Mouse (Mus musculus) heart, embryonic 15.5 days (tissue): ENCODE data around the gene Auts2. TPM values are rescaled to one million over a fixed set of nuclear protein-coding genes. Genes with fewer than 3 reads are reported as not detected.

Experiments
- ATAC-seq: fragments of 200-750 bp; cut with Nextera tagmentation; replicated peaks from 2 replicates; pipeline ENCODE4 v1.8.0; 2017; ENCODE audit warnings: low read depth, moderate TSS enrichment; ENCODE audit not compliant: insufficient number of reproducible peaks, insufficient read depth, low FRiP score
- H3K27ac ChIP-seq: fragments of 300-500 bp; sonication (generic); 2 replicates; pipeline ENCODE4 v1.5.1; 2015; ENCODE audit warnings: mild to moderate bottlenecking, inconsistent platforms
- H3K27me3 ChIP-seq: fragments of 300-500 bp; sonication (generic); 2 replicates; pipeline ENCODE4 v1.6.1; 2015; ENCODE audit warnings: inconsistent platforms
- H3K36me3 ChIP-seq: fragments of 300-500 bp; sonication (generic); 2 replicates; pipeline ENCODE4 v1.6.1; 2015; ENCODE audit warnings: mild to moderate bottlenecking, inconsistent platforms
- H3K4me1 ChIP-seq: fragments of 300-500 bp; sonication (generic); replicated peaks from 2 replicates; pipeline ENCODE4 v1.6.1; 2015; ENCODE audit warnings: inconsistent platforms
- H3K4me2 ChIP-seq: fragments of 300-500 bp; sonication (generic); 2 replicates; pipeline ENCODE4 v1.6.1; 2015; ENCODE audit warnings: inconsistent platforms, mild to moderate bottlenecking, moderate library complexity
- H3K4me3 ChIP-seq: fragments of 300-500 bp; sonication (generic); 2 replicates; pipeline ENCODE4 v1.5.1; 2015; ENCODE audit warnings: mild to moderate bottlenecking, inconsistent platforms
- H3K9ac ChIP-seq: fragments of 300-500 bp; sonication (generic); 2 replicates; pipeline ENCODE4 v1.6.1; 2015; ENCODE audit warnings: mild to moderate bottlenecking, inconsistent platforms
- H3K9me3 ChIP-seq: fragments of 300-500 bp; sonication (generic); replicated peaks from 2 replicates; pipeline ENCODE4 v1.6.1; 2016; ENCODE audit warnings: inconsistent platforms
- WGBS: fragments of 180-500 bp; shearing (Covaris S2); methylation state at CpG from one replicate; pipeline ENCODE4 v1.1.7; 2015; ENCODE audit warnings: mixed read lengths; 5-methylcytosine and 5-hydroxymethylcytosine counted together
- polyA plus RNA-seq: library from polyadenylated mRNA; unstranded; fragments of >200 nt; fragmentation: Nextera tagmentation; extraction: Ambion mirVana; gene quantifications from 2 replicates; pipeline ENCODE4 v1.2.1, GENCODE M21; 2015

Gene Auts2
- polyA plus RNA-seq, 1 experiment from 2014 or later: 12.9 TPM

GRCm38 (mm10) chr5:132498896-132499295, 44.2 kb downstream of the Auts2 start:
- Histone ChIP-seq H3K27me3 (no peaks in the 10 kb centered on the region), H3K4me3 (no peak overlapping the region), H3K9ac (no peak overlapping the region), H3K9me3 (no peaks in the 10 kb centered on the region), H3K36me3 (no peaks in the 10 kb centered on the region), H3K27ac (no peak overlapping the region), H3K4me2 (no peak overlapping the region), H3K4me1 (peaks cover 3% of the 10 kb centered on the region)
- ATAC-seq: no peak
- WGBS: 62% methylated on average over 2 of the region's 2 CpGs

- H3K4me1 ChIP-seq: peaks cover 3% of the 10 kb centered on the region
- H3K4me2 ChIP-seq: no peak overlapping the region
- no peak overlapping the region for H3K4me3 ChIP-seq
- no peaks in the 10 kb centered on the region for H3K27me3 ChIP-seq
- no peak overlapping the region for H3K27ac ChIP-seq
- no peaks in the 10 kb centered on the region for H3K9me3 ChIP-seq
- H3K36me3 ChIP-seq: no peaks in the 10 kb centered on the region
- H3K9ac ChIP-seq: no peak overlapping the region
- 87% methylated on average over 5 of the region's 5 CpGs for WGBS
- no peak for ATAC-seq
Measured at GRCm38 (mm10) chr5:132498045-132498444, 45.1 kb downstream of the Auts2 start.

- no peak for ATAC-seq
- Histone ChIP-seq H3K4me3 (no peak overlapping the region), H3K27ac (no peak overlapping the region), H3K4me1 (peaks cover 18% of the 10 kb centered on the region), H3K4me2 (no peak overlapping the region), H3K9ac (no peak overlapping the region), H3K36me3 (no peaks in the 10 kb centered on the region), H3K27me3 (no peaks in the 10 kb centered on the region), H3K9me3 (no peaks in the 10 kb centered on the region)
- WGBS: 82% methylated on average over 1 of the region's 1 CpGs
Measured at GRCm38 (mm10) chr5:132492793-132493192, 50.4 kb downstream of the Auts2 start.

GRCm38 (mm10) chr5:132492040-132492439, 51.1 kb downstream of the Auts2 start:
- Histone ChIP-seq H3K9me3 (no peaks in the 10 kb centered on the region), H3K9ac (no peak overlapping the region), H3K27me3 (no peaks in the 10 kb centered on the region), H3K4me3 (no peak overlapping the region), H3K4me1 (peaks cover 18% of the 10 kb centered on the region), H3K36me3 (no peaks in the 10 kb centered on the region), H3K4me2 (no peak overlapping the region), H3K27ac (no peak overlapping the region)
- no peak for ATAC-seq

- H3K27me3 ChIP-seq: no peaks in the 10 kb centered on the region
- ATAC-seq: no peak
- H3K4me1 ChIP-seq: peaks cover 18% of the 10 kb centered on the region
- WGBS: 67% methylated on average over 4 of the region's 4 CpGs
- H3K9me3 ChIP-seq: no peaks in the 10 kb centered on the region
- H3K4me2 ChIP-seq: no peak overlapping the region
- no peak overlapping the region for H3K27ac ChIP-seq
- H3K4me3 ChIP-seq: no peak overlapping the region
- H3K36me3 ChIP-seq: no peaks in the 10 kb centered on the region
- H3K9ac ChIP-seq: no peak overlapping the region
Measured at GRCm38 (mm10) chr5:132491508-132491907, 51.6 kb downstream of the Auts2 start.

GRCm38 (mm10) chr5:132490326-132490725, 52.8 kb downstream of the Auts2 start:
- ATAC-seq: no peak
- H3K9ac ChIP-seq: no peak overlapping the region
- no peak overlapping the region for H3K27ac ChIP-seq
- no peaks in the 10 kb centered on the region for H3K36me3 ChIP-seq
- H3K4me3 ChIP-seq: no peak overlapping the region
- peaks cover 21% of the 10 kb centered on the region for H3K4me1 ChIP-seq
- 96% methylated on average over 1 of the region's 1 CpGs for WGBS
- no peak overlapping the region for H3K4me2 ChIP-seq
- no peaks in the 10 kb centered on the region for H3K27me3 ChIP-seq
- H3K9me3 ChIP-seq: no peaks in the 10 kb centered on the region

GRCm38 (mm10) chr5:132489736-132490313, 53.3 kb downstream of the Auts2 start:
- H3K4me1 ChIP-seq: peaks cover 21% of the 10 kb centered on the region
- no peak for ATAC-seq
- H3K4me3 ChIP-seq: no peak overlapping the region
- no peak overlapping the region for H3K9ac ChIP-seq
- H3K9me3 ChIP-seq: no peaks in the 10 kb centered on the region
- 73% methylated on average over 7 of the region's 7 CpGs for WGBS
- H3K27me3 ChIP-seq: no peaks in the 10 kb centered on the region
- no peak overlapping the region for H3K4me2 ChIP-seq
- H3K27ac ChIP-seq: no peak overlapping the region
- no peaks in the 10 kb centered on the region for H3K36me3 ChIP-seq

GRCm38 (mm10) chr5:132486831-132487230, 56.3 kb downstream of the Auts2 start:
- Histone ChIP-seq H3K9me3 (no peaks in the 10 kb centered on the region), H3K27me3 (no peaks in the 10 kb centered on the region), H3K9ac (no peak overlapping the region), H3K4me1 (peaks cover 12% of the 10 kb centered on the region), H3K36me3 (no peaks in the 10 kb centered on the region), H3K4me3 (no peak overlapping the region), H3K27ac (no peak overlapping the region), H3K4me2 (no peak overlapping the region)
- ATAC-seq: no peak
- 46% methylated on average over 7 of the region's 7 CpGs for WGBS

GRCm38 (mm10) chr5:132485994-132486393, 57.1 kb downstream of the Auts2 start:
- H3K4me1 ChIP-seq: peaks cover 6% of the 10 kb centered on the region; the same call in 1 of the 2 replicates
- H3K9ac ChIP-seq: no peak overlapping the region
- no peak overlapping the region for H3K4me3 ChIP-seq
- H3K36me3 ChIP-seq: no peaks in the 10 kb centered on the region
- H3K27ac ChIP-seq: no peak overlapping the region
- WGBS: 76% methylated on average over 6 of the region's 6 CpGs
- H3K4me2 ChIP-seq: no peak overlapping the region
- ATAC-seq: no peak
- no peaks in the 10 kb centered on the region for H3K27me3 ChIP-seq
- H3K9me3 ChIP-seq: no peaks in the 10 kb centered on the region

GRCm38 (mm10) chr5:132485448-132485847, 57.7 kb downstream of the Auts2 start:
- Histone ChIP-seq H3K4me2 (no peak overlapping the region), H3K9me3 (no peaks in the 10 kb centered on the region), H3K4me1 (peaks cover 6% of the 10 kb centered on the region; the same call in 1 of the 2 replicates), H3K9ac (no peak overlapping the region), H3K36me3 (no peaks in the 10 kb centered on the region), H3K27me3 (no peaks in the 10 kb centered on the region), H3K4me3 (no peak overlapping the region), H3K27ac (no peak overlapping the region)
- no peak for ATAC-seq
- WGBS: 60% methylated on average over 3 of the region's 3 CpGs

- no peaks in the 10 kb centered on the region for H3K27me3 ChIP-seq
- H3K4me2 ChIP-seq: no peak overlapping the region
- peaks cover 18% of the 10 kb centered on the region for H3K4me1 ChIP-seq
- no peaks in the 10 kb centered on the region for H3K9me3 ChIP-seq
- no peak for ATAC-seq
- no peak overlapping the region for H3K9ac ChIP-seq
- no peak overlapping the region for H3K4me3 ChIP-seq
- no peak overlapping the region for H3K27ac ChIP-seq
- WGBS: 81% methylated on average over 3 of the region's 3 CpGs
- H3K36me3 ChIP-seq: no peaks in the 10 kb centered on the region
Measured at GRCm38 (mm10) chr5:132481476-132481875, 61.7 kb downstream of the Auts2 start.

GRCm38 (mm10) chr5:132480461-132480860, 62.7 kb downstream of the Auts2 start:
- Histone ChIP-seq H3K4me2 (no peak overlapping the region), H3K27ac (no peak overlapping the region), H3K36me3 (no peaks in the 10 kb centered on the region), H3K9ac (no peak overlapping the region), H3K4me1 (peaks cover 16% of the 10 kb centered on the region), H3K9me3 (no peaks in the 10 kb centered on the region), H3K27me3 (no peaks in the 10 kb centered on the region), H3K4me3 (no peak overlapping the region)
- ATAC-seq: no peak
- WGBS: 75% methylated on average over 6 of the region's 6 CpGs
